Mouse (Mus musculus) stomach, embryonic 14.5 days (tissue): ENCODE results near the gene Thrb. TPM values are rescaled to one million over a fixed set of nuclear protein-coding genes. Genes with fewer than 3 reads are reported as not detected.

Source experiments
- ATAC-seq: fragments of 200-750 bp; cut with Nextera tagmentation; 2 replicates; pipeline ENCODE4 v1.8.0; 2017; ENCODE audit warnings: low read depth, moderate TSS enrichment; ENCODE audit not compliant: insufficient number of reproducible peaks, insufficient read depth, low FRiP score
- H3K27ac ChIP-seq: fragments of 300-500 bp; sonication (generic); 2 replicates; pipeline ENCODE4 v1.5.1; 2014; ENCODE audit warnings: mild to moderate bottlenecking, low read length, moderate library complexity, mixed read lengths
- H3K27me3 ChIP-seq: fragments of 300-500 bp; sonication (generic); 2 replicates; pipeline ENCODE4 v1.6.1; 2014; ENCODE audit warnings: low read length, control low read depth, mixed read lengths; ENCODE audit not compliant: control insufficient read depth, insufficient read depth
- H3K36me3 ChIP-seq: fragments of 300-500 bp; sonication (generic); 2 replicates; pipeline ENCODE4 v1.6.1; 2014; ENCODE audit warnings: mild to moderate bottlenecking, control low read depth, low read length, moderate library complexity, mixed read lengths; ENCODE audit not compliant: control insufficient read depth, insufficient read depth
- H3K4me1 ChIP-seq: fragments of 300-500 bp; sonication (generic); 2 replicates; pipeline ENCODE4 v1.6.1; 2014; ENCODE audit warnings: low read length, control low read depth, mixed read lengths; ENCODE audit not compliant: control insufficient read depth, insufficient read depth
- H3K4me2 ChIP-seq: fragments of 300-500 bp; sonication (generic); replicated peaks from 2 replicates; pipeline ENCODE4 v1.6.1; 2014; ENCODE audit warnings: low read depth, low read length, control low read depth
- H3K4me3 ChIP-seq: fragments of 300-500 bp; sonication (generic); 2 replicates; pipeline ENCODE4 v1.5.1; 2014; ENCODE audit warnings: low read depth, low read length, control low read depth
- H3K9ac ChIP-seq: fragments of 300-500 bp; sonication (generic); replicated peaks from 2 replicates; pipeline ENCODE4 v1.6.1; 2014; ENCODE audit warnings: low read depth, mild to moderate bottlenecking, control low read depth, low read length, moderate library complexity, mixed read lengths
- H3K9me3 ChIP-seq: fragments of 300-500 bp; sonication (generic); 2 replicates; pipeline ENCODE4 v1.6.1; 2016; ENCODE audit warnings: low read depth, low read length, control low read depth; ENCODE audit not compliant: control insufficient read depth
- WGBS: fragments of 180-500 bp; shearing (Covaris S2); extraction: QIAGEN DNeasy Blood & Tissue Kit; methylation state at CpG from one replicate; pipeline ENCODE4 v1.1.7; 2014; 5-methylcytosine and 5-hydroxymethylcytosine counted together
- polyA plus RNA-seq: library from polyadenylated mRNA; unstranded; fragments of >200 nt; fragmentation: Nextera tagmentation; extraction: Ambion mirVana; gene quantifications from 2 replicates; pipeline ENCODE4 v1.2.1, GENCODE M21; 2014

The Thrb gene
- polyA plus RNA-seq, 1 experiment from 2014 or later, result 1.0 TPM

DNA sequence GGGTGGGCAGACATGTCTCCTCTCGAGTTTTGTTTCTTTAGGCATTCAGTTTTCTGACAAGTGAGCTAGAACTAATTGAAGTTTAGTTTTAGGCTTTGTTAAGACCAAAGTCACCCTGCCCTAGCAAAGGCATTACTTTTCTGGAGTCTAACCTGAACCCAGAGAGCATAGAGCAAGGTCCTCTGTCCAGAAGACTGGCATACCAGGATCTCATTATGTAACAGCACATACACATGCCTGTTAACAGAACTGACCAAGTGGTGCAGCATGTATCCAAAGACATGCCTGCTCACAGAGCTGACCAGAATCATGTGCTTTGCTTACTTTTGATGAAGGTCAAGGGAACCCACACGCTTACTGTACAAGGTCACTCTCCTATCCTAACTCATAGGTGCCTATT lies 107.9 kb downstream of the Thrb start:
- ATAC-seq, result no peak
- Histone ChIP-seq H3K4me3 (no peak overlapping the region), H3K9me3 (no peaks in the 10 kb centered on the region), H3K27ac (no peak overlapping the region), H3K4me2 (no peak overlapping the region), H3K9ac (no peak overlapping the region), H3K4me1 (no peaks in the 10 kb centered on the region), H3K27me3 (no peaks in the 10 kb centered on the region), H3K36me3 (no peaks in the 10 kb centered on the region)
- 68% methylated on average over 2 of the region's 2 CpGs for WGBS

DNA sequence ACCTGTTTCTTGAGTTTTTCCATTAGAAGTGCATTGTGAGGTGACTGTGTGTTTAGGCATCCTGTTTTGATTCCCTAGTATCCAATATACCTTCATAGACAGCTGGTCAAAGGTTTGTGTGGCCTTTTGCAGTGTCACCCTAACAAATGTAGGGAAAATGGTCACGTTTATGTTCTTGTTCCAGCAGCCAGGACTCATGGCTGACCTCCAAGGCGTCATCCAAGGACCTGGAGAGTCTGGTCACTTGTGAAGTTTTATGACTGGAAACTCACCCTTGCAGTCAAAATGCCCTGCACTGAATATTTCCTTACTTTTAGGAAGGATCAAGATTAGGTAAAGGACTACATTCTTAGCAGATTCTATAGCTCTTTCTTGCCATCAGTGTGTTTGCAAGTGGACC lies 114.3 kb downstream of the Thrb start:
- Histone ChIP-seq H3K36me3 (no peaks in the 10 kb centered on the region), H3K27ac (no peak overlapping the region), H3K9ac (no peak overlapping the region), H3K4me1 (no peaks in the 10 kb centered on the region), H3K4me2 (no peak overlapping the region), H3K27me3 (no peaks in the 10 kb centered on the region), H3K4me3 (no peak overlapping the region), H3K9me3 (no peaks in the 10 kb centered on the region)
- 48% methylated on average over 2 of the region's 2 CpGs for WGBS
- ATAC-seq, result no peak

DNA sequence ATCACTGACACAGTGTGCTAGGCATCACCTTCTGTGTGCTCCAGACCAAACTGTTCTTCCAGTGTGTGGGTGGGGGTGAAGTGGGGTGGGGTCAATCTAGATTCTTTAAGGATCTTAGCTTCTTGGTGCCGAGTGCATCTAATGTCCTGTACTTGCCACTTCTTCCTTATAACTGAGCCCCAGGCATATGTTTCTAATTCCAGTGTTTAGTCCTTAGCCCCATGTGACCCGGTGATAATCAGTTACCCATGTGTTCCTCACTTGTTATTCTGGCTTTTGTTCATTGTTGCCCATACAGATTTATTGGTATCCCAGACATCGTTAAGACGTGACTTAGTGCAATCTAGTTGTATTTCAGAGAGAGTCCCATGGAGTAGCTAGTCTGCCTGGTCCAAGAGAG lies 121.9 kb downstream of the Thrb start:
- Histone ChIP-seq H3K36me3 (no peaks in the 10 kb centered on the region), H3K4me3 (no peak overlapping the region), H3K4me1 (0 out of 2 replicates have a peak, but pooled peaks cover 3% of the 10 kb centered on the region), H3K4me2 (no peak overlapping the region), H3K9me3 (no peaks in the 10 kb centered on the region), H3K27me3 (no peaks in the 10 kb centered on the region), H3K9ac (no peak overlapping the region), H3K27ac (no peak overlapping the region)
- no peak for ATAC-seq
- 76% methylated on average over 4 of the region's 4 CpGs for WGBS

DNA sequence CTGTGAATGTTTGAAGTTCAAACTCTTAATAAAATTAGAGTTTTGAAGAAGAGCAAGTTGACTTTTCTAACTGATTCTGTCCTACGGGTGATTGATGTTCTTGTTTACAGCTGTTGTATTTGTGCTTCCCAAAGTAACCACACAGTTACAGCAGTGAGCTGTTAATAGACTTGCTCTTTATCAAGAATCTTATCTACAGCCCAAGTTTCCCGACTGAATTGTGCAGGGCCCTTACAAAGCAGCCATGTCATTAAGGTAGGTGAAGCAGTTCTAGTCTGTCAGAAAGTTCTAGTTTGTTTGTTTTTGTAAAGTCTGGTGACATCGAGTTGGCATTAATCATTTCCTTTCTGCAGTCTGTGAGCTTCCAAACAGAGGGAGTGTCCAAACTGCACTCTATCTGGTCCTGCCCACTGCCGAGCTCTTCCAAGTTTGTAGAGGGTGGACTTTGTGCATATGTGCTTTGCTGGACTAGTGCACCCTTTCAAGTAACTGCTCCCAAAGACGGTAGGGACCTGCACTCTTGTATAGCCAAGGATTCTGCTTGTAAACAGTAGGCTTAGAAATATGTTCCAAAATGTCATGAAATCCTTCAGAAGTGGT lies 124.2 kb downstream of the Thrb start:
- Histone ChIP-seq H3K4me1 (0 out of 2 replicates have a peak, but pooled peaks cover 3% of the 10 kb centered on the region), H3K9ac (no peak overlapping the region), H3K36me3 (no peaks in the 10 kb centered on the region), H3K27me3 (no peaks in the 10 kb centered on the region), H3K4me3 (no peak overlapping the region), H3K4me2 (no peak overlapping the region), H3K27ac (no peak overlapping the region), H3K9me3 (no peaks in the 10 kb centered on the region)
- 0 out of 2 replicates have a peak, but pooled peaks have one; percentile 23 for ATAC-seq
- 12% methylated on average over 5 of the region's 5 CpGs for WGBS

DNA sequence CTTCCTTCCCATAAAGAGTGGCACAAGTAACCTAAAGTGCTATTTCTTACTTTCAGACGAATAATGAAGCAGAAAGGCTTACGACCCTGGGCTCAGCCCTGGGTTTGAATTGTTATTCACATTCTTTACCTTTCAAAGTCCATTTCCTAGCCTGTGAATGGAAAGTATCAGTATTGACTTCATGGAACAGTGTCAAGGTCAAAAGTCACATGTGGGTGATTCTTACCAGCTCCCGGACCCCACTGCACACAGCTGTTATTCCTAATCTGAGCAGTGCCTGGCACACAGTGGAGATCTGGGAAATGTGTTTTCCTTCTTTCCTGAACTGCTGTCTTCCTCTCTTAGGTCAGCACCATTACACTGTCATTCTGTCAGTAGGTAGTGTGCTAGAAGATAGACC lies 125.3 kb downstream of the Thrb start:
- Histone ChIP-seq H3K4me3 (no peak overlapping the region), H3K4me1 (0 out of 2 replicates have a peak, but pooled peaks cover 3% of the 10 kb centered on the region), H3K4me2 (no peak overlapping the region), H3K9me3 (no peaks in the 10 kb centered on the region), H3K36me3 (no peaks in the 10 kb centered on the region), H3K27ac (no peak overlapping the region), H3K27me3 (no peaks in the 10 kb centered on the region), H3K9ac (no peak overlapping the region)
- no peak for ATAC-seq
- WGBS, result 32% methylated on average over 3 of the region's 3 CpGs

DNA sequence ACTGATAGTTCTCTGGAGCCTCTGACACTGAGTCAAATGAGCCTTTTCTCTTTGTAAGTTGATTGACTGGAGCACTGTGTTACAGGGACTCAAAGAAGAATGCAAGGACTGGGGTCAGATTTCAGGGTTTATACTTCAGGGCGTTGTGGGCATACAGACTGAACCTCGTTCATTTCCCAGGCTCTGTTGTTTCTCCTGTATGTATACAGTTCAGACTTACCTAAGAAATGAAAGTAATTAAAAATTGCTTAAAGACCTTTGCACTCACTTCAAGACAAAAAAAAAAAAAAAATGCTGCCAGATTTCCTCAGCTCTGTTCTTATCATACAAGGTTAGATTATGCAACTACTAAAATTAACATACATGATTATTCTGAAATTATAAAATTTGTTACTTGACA lies 126.2 kb downstream of the Thrb start:
- no peak for ATAC-seq
- H3K36me3 ChIP-seq, result no peaks in the 10 kb centered on the region
- no peaks in the 10 kb centered on the region for H3K9me3 ChIP-seq
- no peak overlapping the region for H3K4me2 ChIP-seq
- H3K27ac ChIP-seq, result no peak overlapping the region
- H3K4me3 ChIP-seq, result no peak overlapping the region
- no peak overlapping the region for H3K9ac ChIP-seq
- WGBS, result 21% methylated on average over 2 of the region's 2 CpGs
- H3K27me3 ChIP-seq, result no peaks in the 10 kb centered on the region
- 0 out of 2 replicates have a peak, but pooled peaks cover 3% of the 10 kb centered on the region for H3K4me1 ChIP-seq

DNA sequence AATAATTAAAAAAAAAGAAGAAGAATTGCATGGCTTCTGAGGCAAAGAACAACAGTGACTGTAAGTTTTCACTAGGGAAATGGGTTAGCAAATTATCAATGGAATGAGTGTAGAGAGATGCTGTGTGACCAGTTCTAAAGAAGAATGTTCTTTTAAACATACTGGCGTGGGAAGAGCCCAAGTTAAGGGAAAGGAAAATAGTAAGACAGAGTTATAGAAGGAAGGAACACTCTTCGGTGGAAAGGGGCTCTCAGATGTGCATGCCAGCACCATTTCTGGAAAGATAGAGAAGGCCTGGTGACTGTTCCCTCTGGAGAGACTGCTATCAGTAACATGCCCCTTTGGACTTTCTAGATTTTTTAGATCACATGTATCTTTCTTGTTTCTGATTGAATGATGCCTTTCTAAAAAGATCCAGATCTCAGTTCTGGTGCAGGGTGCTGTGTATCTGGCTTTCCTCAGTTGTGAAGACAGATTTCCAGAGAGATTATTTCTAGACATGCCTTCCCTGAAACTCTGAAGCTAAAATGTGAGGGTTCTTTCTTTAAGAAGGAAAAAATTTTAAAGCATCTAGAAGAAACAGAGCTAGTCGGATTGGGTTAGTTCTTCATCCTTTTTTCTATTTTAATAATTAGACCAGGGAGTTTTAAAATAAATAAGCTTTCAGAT lies 144.0 kb downstream of the Thrb start:
- H3K27me3 ChIP-seq, result no peaks in the 10 kb centered on the region
- H3K4me2 ChIP-seq, result no peak overlapping the region
- 72% methylated on average over 3 of the region's 3 CpGs for WGBS
- no peaks in the 10 kb centered on the region for H3K36me3 ChIP-seq
- no peak overlapping the region for H3K27ac ChIP-seq
- no peaks in the 10 kb centered on the region for H3K4me1 ChIP-seq
- no peaks in the 10 kb centered on the region for H3K9me3 ChIP-seq
- ATAC-seq, result no peak
- no peak overlapping the region for H3K9ac ChIP-seq
- H3K4me3 ChIP-seq, result no peak overlapping the region

DNA sequence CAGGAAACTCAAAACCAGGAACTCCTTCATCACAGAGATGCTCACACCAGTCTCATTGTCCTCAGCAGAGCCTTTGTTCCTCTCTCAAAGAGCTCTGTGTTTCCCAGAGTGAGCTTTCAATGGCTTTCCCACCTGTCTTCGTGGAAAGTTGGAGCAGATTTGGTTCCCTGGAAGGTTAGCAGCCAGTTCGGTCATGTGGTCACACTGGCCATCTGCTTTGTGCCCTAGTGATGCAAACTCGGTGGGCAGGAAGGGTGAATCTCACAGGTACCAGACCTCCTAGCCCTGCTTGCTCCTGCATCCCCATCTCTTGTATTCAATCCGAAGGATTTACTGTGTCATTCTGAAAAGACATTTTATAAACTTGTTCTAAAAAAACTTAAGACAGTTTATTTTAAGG lies 151.0 kb downstream of the Thrb start:
- Histone ChIP-seq H3K27ac (no peak overlapping the region), H3K9ac (no peak overlapping the region), H3K4me3 (no peak overlapping the region), H3K4me2 (no peak overlapping the region), H3K4me1 (no peaks in the 10 kb centered on the region), H3K27me3 (no peaks in the 10 kb centered on the region), H3K9me3 (no peaks in the 10 kb centered on the region), H3K36me3 (no peaks in the 10 kb centered on the region)
- no peak for ATAC-seq
- 76% methylated on average over 4 of the region's 4 CpGs for WGBS

DNA sequence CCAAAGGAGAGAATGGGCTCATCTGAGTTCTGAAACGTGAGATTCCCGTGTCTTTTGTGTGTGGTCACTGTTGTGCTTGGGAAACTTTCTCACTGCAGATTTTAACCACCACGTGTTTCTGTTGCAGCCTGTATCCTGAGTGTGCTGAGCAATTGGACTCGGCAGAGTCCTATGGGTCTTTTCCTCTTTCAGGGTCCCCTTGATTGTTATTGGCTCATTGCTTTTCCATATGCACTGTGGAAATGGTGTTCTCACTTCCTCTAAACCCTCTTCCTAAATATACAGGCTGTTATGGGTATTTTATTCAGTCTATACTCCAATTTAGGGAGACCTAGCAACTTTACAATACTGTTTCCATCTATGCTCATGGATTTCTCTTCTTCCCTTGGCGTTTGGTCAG lies 152.4 kb downstream of the Thrb start:
- Histone ChIP-seq H3K4me1 (no peaks in the 10 kb centered on the region), H3K36me3 (no peaks in the 10 kb centered on the region), H3K4me3 (no peak overlapping the region), H3K9ac (no peak overlapping the region), H3K9me3 (no peaks in the 10 kb centered on the region), H3K4me2 (no peak overlapping the region), H3K27ac (no peak overlapping the region), H3K27me3 (no peaks in the 10 kb centered on the region)
- no peak for ATAC-seq
- 79% methylated on average over 5 of the region's 5 CpGs for WGBS
